Mouse (Mus musculus) midbrain, embryonic 13.5 days (tissue): ENCODE data around the gene Nrbp1. TPM values are rescaled to one million over a fixed set of nuclear protein-coding genes. Genes with fewer than 3 reads are reported as not detected.

Experiments
- ATAC-seq: fragments of 200-750 bp; cut with Nextera tagmentation; 2 replicates; pipeline ENCODE4 v1.8.0; 2017; ENCODE audit warnings: mild to moderate bottlenecking, moderate TSS enrichment, moderate library complexity
- H3K27ac ChIP-seq: fragments of 300-500 bp; sonication (generic); 2 replicates; pipeline ENCODE4 v1.5.1; 2015; ENCODE audit warnings: inconsistent platforms, mild to moderate bottlenecking, moderate library complexity
- H3K27me3 ChIP-seq: fragments of 300-500 bp; sonication (generic); 2 replicates; pipeline ENCODE4 v1.6.1; 2015; ENCODE audit warnings: mild to moderate bottlenecking, inconsistent platforms
- H3K36me3 ChIP-seq: fragments of 300-500 bp; sonication (generic); 2 replicates; pipeline ENCODE4 v1.6.1; 2015; ENCODE audit warnings: mild to moderate bottlenecking, inconsistent platforms
- H3K4me1 ChIP-seq: fragments of 300-500 bp; sonication (generic); replicated peaks from 2 replicates; pipeline ENCODE4 v1.6.1; 2015; ENCODE audit warnings: inconsistent platforms
- H3K4me2 ChIP-seq: fragments of 300-500 bp; sonication (generic); replicated peaks from 2 replicates; pipeline ENCODE4 v1.6.1; 2015; ENCODE audit warnings: moderate library complexity, mild to moderate bottlenecking, inconsistent platforms
- H3K4me3 ChIP-seq: fragments of 300-500 bp; sonication (generic); replicated peaks from 2 replicates; pipeline ENCODE4 v1.5.1; 2015; ENCODE audit warnings: mild to moderate bottlenecking, inconsistent platforms
- H3K9ac ChIP-seq: fragments of 300-500 bp; sonication (generic); replicated peaks from 2 replicates; pipeline ENCODE4 v1.6.1; 2015; ENCODE audit warnings: mild to moderate bottlenecking, inconsistent platforms
- H3K9me3 ChIP-seq: fragments of 300-500 bp; sonication (generic); 2 replicates; pipeline ENCODE4 v1.6.1; 2016; ENCODE audit warnings: mild to moderate bottlenecking, inconsistent platforms
- WGBS: fragments of 180-500 bp; shearing (Covaris S2); methylation state at CpG from one replicate; pipeline ENCODE4 v1.1.7; 2015; 5-methylcytosine and 5-hydroxymethylcytosine counted together
- polyA plus RNA-seq: library from polyadenylated mRNA; unstranded; fragments of >200 nt; fragmentation: Nextera tagmentation; extraction: Ambion mirVana; gene quantifications from 2 replicates; pipeline ENCODE4 v1.2.1, GENCODE M21; 2015

The Nrbp1 gene
- polyA plus RNA-seq, 1 experiment from 2014 or later = 160 TPM

GRCm38 (mm10) chr5:31288225-31288624 is 47.6 kb downstream of the Nrbp1 start:
- ATAC-seq = no peak
- Histone ChIP-seq H3K27ac (no peak overlapping the region), H3K27me3 (no peaks in the 10 kb centered on the region), H3K36me3 (peaks cover 42% of the 10 kb centered on the region), H3K9me3 (no peaks in the 10 kb centered on the region), H3K4me3 (no peak overlapping the region), H3K4me1 (peaks cover 21% of the 10 kb centered on the region), H3K4me2 (no peak overlapping the region), H3K9ac (no peak overlapping the region)
- WGBS = 90% methylated on average over 4 of the region's 4 CpGs

GRCm38 (mm10) chr5:31288655-31289054 is 48.0 kb downstream of the Nrbp1 start:
- 86% methylated on average over 3 of the region's 3 CpGs for WGBS
- Histone ChIP-seq H3K36me3 (peaks cover 42% of the 10 kb centered on the region), H3K4me3 (no peak overlapping the region), H3K9ac (no peak overlapping the region), H3K27me3 (no peaks in the 10 kb centered on the region), H3K27ac (no peak overlapping the region), H3K9me3 (no peaks in the 10 kb centered on the region), H3K4me1 (peaks cover 25% of the 10 kb centered on the region), H3K4me2 (no peak overlapping the region)
- ATAC-seq = no peak

- WGBS = 86% methylated on average over 3 of the region's 3 CpGs
- H3K4me2 ChIP-seq = peak overlapping the region; percentile 84
- no peak overlapping the region for H3K27ac ChIP-seq
- no peak overlapping the region for H3K9ac ChIP-seq
- no peaks in the 10 kb centered on the region for H3K9me3 ChIP-seq
- H3K27me3 ChIP-seq = no peaks in the 10 kb centered on the region
- H3K36me3 ChIP-seq = peaks cover 33% of the 10 kb centered on the region
- H3K4me1 ChIP-seq = peaks cover 35% of the 10 kb centered on the region
- 0 out of 2 replicates have a peak overlapping the region, but pooled peaks have one; percentile 53 for H3K4me3 ChIP-seq
- ATAC-seq = no peak
Observed at GRCm38 (mm10) chr5:31289626-31290230, 49.1 kb downstream of the Nrbp1 start.

GRCm38 (mm10) chr5:31290521-31291360 is 50.1 kb downstream of the Nrbp1 start, which contains the start of gene Ift172:
Gene Ift172 (minus strand): TSS chr5:31291116.
- peak within 1 kb of the TSS; percentile 84 for H3K4me2 ChIP-seq
- peaks cover 23% of the 10 kb centered on the region for H3K36me3 ChIP-seq
- 2% methylated on average over 45 of the region's 45 CpGs for WGBS
- H3K9ac ChIP-seq = peak within 1 kb of the TSS; percentile 66
- peaks cover 40% of the 10 kb centered on the region for H3K4me1 ChIP-seq
- H3K27ac ChIP-seq = peak within 1 kb of the TSS; percentile 87
- H3K4me3 ChIP-seq = peak within 1 kb of the TSS; percentile 53
- ATAC-seq = peak; percentile 90
- no peaks in the 10 kb centered on the region for H3K9me3 ChIP-seq
- H3K27me3 ChIP-seq = no peaks in the 10 kb centered on the region

GRCm38 (mm10) chr5:31291361-31291688 is 50.7 kb downstream of the Nrbp1 start:
- WGBS = 4% methylated on average over 9 of the region's 9 CpGs
- Histone ChIP-seq H3K4me3 (peak overlapping the region; percentile 53), H3K27me3 (no peaks in the 10 kb centered on the region), H3K4me2 (peak overlapping the region; percentile 84), H3K4me1 (peaks cover 45% of the 10 kb centered on the region), H3K9ac (peak overlapping the region; percentile 55), H3K9me3 (no peaks in the 10 kb centered on the region), H3K36me3 (peaks cover 18% of the 10 kb centered on the region), H3K27ac (peak overlapping the region; percentile 87)
- no peak for ATAC-seq

GRCm38 (mm10) chr5:31294964-31295605 is 54.4 kb downstream of the Nrbp1 start:
- H3K36me3 ChIP-seq = peaks cover 12% of the 10 kb centered on the region
- peak overlapping the region; percentile 96 for H3K9ac ChIP-seq
- H3K4me2 ChIP-seq = peak overlapping the region; percentile 94
- ATAC-seq = no peak
- peak overlapping the region; percentile 87 for H3K4me3 ChIP-seq
- peaks cover 2% of the 10 kb centered on the region; the same call in 1 of the 2 replicates for H3K27me3 ChIP-seq
- WGBS = 7% methylated on average over 29 of the region's 29 CpGs
- peak overlapping the region; percentile 87 for H3K27ac ChIP-seq
- H3K9me3 ChIP-seq = no peaks in the 10 kb centered on the region
- H3K4me1 ChIP-seq = peaks cover 42% of the 10 kb centered on the region

- H3K9ac ChIP-seq = peak within 1 kb of the TSS; percentile 96
- peak within 1 kb of the TSS; percentile 94 for H3K4me2 ChIP-seq
- peak; percentile 82 for ATAC-seq
- peak within 1 kb of the TSS; percentile 87 for H3K4me3 ChIP-seq
- H3K27ac ChIP-seq = peak within 1 kb of the TSS; percentile 87
- peaks cover 2% of the 10 kb centered on the region; the same call in 1 of the 2 replicates for H3K27me3 ChIP-seq
- peaks cover 36% of the 10 kb centered on the region for H3K4me1 ChIP-seq
- peaks cover 12% of the 10 kb centered on the region for H3K36me3 ChIP-seq
- H3K9me3 ChIP-seq = no peaks in the 10 kb centered on the region
- WGBS = under 1% methylated on average over 41 of the region's 46 CpGs
Observed at GRCm38 (mm10) chr5:31295606-31296141, 55.0 kb downstream of the Nrbp1 start, which contains the start of gene Fndc4. Gene Fndc4 (minus strand): TSS chr5:31296080.

GRCm38 (mm10) chr5:31297047-31297757 is 56.5 kb downstream of the Nrbp1 start, which contains the start of gene Gckr:
Gene Gckr (plus strand): TSS chr5:31297443.
- H3K9me3 ChIP-seq = no peaks in the 10 kb centered on the region
- no peak within 1 kb of the TSS for H3K9ac ChIP-seq
- H3K4me3 ChIP-seq = peak within 1 kb of the TSS; percentile 87
- H3K27me3 ChIP-seq = peaks cover 2% of the 10 kb centered on the region; the same call in 1 of the 2 replicates
- peaks cover 12% of the 10 kb centered on the region for H3K36me3 ChIP-seq
- H3K4me2 ChIP-seq = peak within 1 kb of the TSS; percentile 94
- no peak for ATAC-seq
- peaks cover 28% of the 10 kb centered on the region for H3K4me1 ChIP-seq
- WGBS = 80% methylated on average over 13 of the region's 13 CpGs
- peak within 1 kb of the TSS; percentile 87 for H3K27ac ChIP-seq

GRCm38 (mm10) chr5:31297981-31298380 is 57.3 kb downstream of the Nrbp1 start:
- Histone ChIP-seq H3K4me1 (peaks cover 25% of the 10 kb centered on the region), H3K9me3 (no peaks in the 10 kb centered on the region), H3K4me3 (no peak overlapping the region), H3K9ac (no peak overlapping the region), H3K36me3 (peaks cover 7% of the 10 kb centered on the region), H3K27me3 (peaks cover 2% of the 10 kb centered on the region; the same call in 1 of the 2 replicates), H3K27ac (no peak overlapping the region), H3K4me2 (no peak overlapping the region)
- WGBS = 74% methylated on average over 3 of the region's 3 CpGs
- no peak for ATAC-seq

- Histone ChIP-seq H3K27me3 (peaks cover 2% of the 10 kb centered on the region; the same call in 1 of the 2 replicates), H3K9me3 (no peaks in the 10 kb centered on the region), H3K9ac (no peak overlapping the region), H3K4me3 (no peak overlapping the region), H3K36me3 (peaks cover 2% of the 10 kb centered on the region), H3K4me1 (peaks cover 22% of the 10 kb centered on the region), H3K27ac (no peak overlapping the region), H3K4me2 (no peak overlapping the region)
- WGBS = 72% methylated on average over 2 of the region's 2 CpGs
- no peak for ATAC-seq
Observed at GRCm38 (mm10) chr5:31298486-31298885, 57.8 kb downstream of the Nrbp1 start.
